Mouse (Mus musculus) induced T-regulatory cell, adult 2 months (primary cell): ENCODE measurements around the gene Erfe.

Experiments
- DNase-seq: peaks from one replicate; pipeline ENCODE4 v3.0.0-alpha.2; 2012; ENCODE audit warnings: low read depth

The Erfe gene

GRCm38 (mm10) chr1:91366215-91367108, at the start of gene Erfe:
Gene Erfe, plus strand, starts transcription at chr1:91366430.
- DNase-seq, result peak; percentile 81

GRCm38 (mm10) chr1:91317656-91318055, 48.6 kb upstream of the Erfe start:
- no peak for DNase-seq

GRCm38 (mm10) chr1:91321760-91322438, 44.3 kb upstream of the Erfe start, which contains the start of gene Espnl:
Gene Espnl, plus strand, starts transcription at chr1:91322075.
- no peak for DNase-seq

- no peak for DNase-seq
Observed at GRCm38 (mm10) chr1:91324646-91325045, 41.6 kb upstream of the Erfe start.

GRCm38 (mm10) chr1:91325488-91326042, 40.7 kb upstream of the Erfe start:
- no peak for DNase-seq

- no peak for DNase-seq
Observed at GRCm38 (mm10) chr1:91332102-91332501, 34.1 kb upstream of the Erfe start.

GRCm38 (mm10) chr1:91333582-91333981, 32.6 kb upstream of the Erfe start:
- DNase-seq, result no peak

GRCm38 (mm10) chr1:91337355-91337754, 28.9 kb upstream of the Erfe start:
- no peak for DNase-seq

GRCm38 (mm10) chr1:91344001-91344400, 22.2 kb upstream of the Erfe start:
- DNase-seq, result no peak

GRCm38 (mm10) chr1:91344921-91345685, 21.1 kb upstream of the Erfe start:
- DNase-seq, result no peak

- DNase-seq, result peak; percentile 74
Observed at GRCm38 (mm10) chr1:91346892-91347291, 19.3 kb upstream of the Erfe start.

GRCm38 (mm10) chr1:91350841-91351240, 15.4 kb upstream of the Erfe start, which contains the start of gene Klhl30:
Gene Klhl30, plus strand, starts transcription at chr1:91351016.
- DNase-seq, result no peak

- no peak for DNase-seq
Observed at GRCm38 (mm10) chr1:91351249-91351648, 15.0 kb upstream of the Erfe start.

- no peak for DNase-seq
Observed at GRCm38 (mm10) chr1:91352277-91352676, 14.0 kb upstream of the Erfe start.

GRCm38 (mm10) chr1:91356105-91356504, 10.1 kb upstream of the Erfe start:
- no peak for DNase-seq

GRCm38 (mm10) chr1:91362113-91362512, 4.1 kb upstream of the Erfe start:
- DNase-seq, result no peak

- DNase-seq, result no peak
Observed at GRCm38 (mm10) chr1:91364822-91365644, 1.2 kb upstream of the Erfe start.

- DNase-seq, result no peak
Observed at GRCm38 (mm10) chr1:91365816-91366214, 415 bp upstream of the Erfe start.

- DNase-seq, result no peak
Observed at GRCm38 (mm10) chr1:91367295-91367694, 1.1 kb downstream of the Erfe start.

GRCm38 (mm10) chr1:91369408-91369807, 3.2 kb downstream of the Erfe start:
- DNase-seq, result no peak

- DNase-seq, result no peak
Observed at GRCm38 (mm10) chr1:91370055-91370454, 3.8 kb downstream of the Erfe start.
